Mouse (Mus musculus) midbrain, embryonic 15.5 days (tissue): Measurements from ENCODE around the gene Tubgcp6. TPM values are rescaled to one million over a fixed set of nuclear protein-coding genes. Genes with fewer than 3 reads are reported as not detected.

ENCODE experiments used
- ATAC-seq: fragments of 200-750 bp; cut with Nextera tagmentation; replicated peaks from 2 replicates; pipeline ENCODE4 v1.8.0; 2017; ENCODE audit warnings: moderate TSS enrichment
- H3K27ac ChIP-seq: fragments of 300-500 bp; sonication (generic); 2 replicates; pipeline ENCODE4 v1.5.1; 2015; ENCODE audit warnings: mild to moderate bottlenecking, inconsistent platforms
- H3K27me3 ChIP-seq: fragments of 300-500 bp; sonication (generic); replicated peaks from 2 replicates; pipeline ENCODE4 v1.6.1; 2015; ENCODE audit warnings: inconsistent platforms
- H3K36me3 ChIP-seq: fragments of 300-500 bp; sonication (generic); replicated peaks from 2 replicates; pipeline ENCODE4 v1.6.1; 2015; ENCODE audit warnings: inconsistent platforms
- H3K4me1 ChIP-seq: fragments of 300-500 bp; sonication (generic); 2 replicates; pipeline ENCODE4 v1.6.1; 2015; ENCODE audit warnings: inconsistent platforms
- H3K4me2 ChIP-seq: fragments of 300-500 bp; sonication (generic); 2 replicates; pipeline ENCODE4 v1.6.1; 2015; ENCODE audit warnings: inconsistent platforms, mild to moderate bottlenecking, moderate library complexity
- H3K4me3 ChIP-seq: fragments of 300-500 bp; sonication (generic); 2 replicates; pipeline ENCODE4 v1.5.1; 2015; ENCODE audit warnings: mild to moderate bottlenecking, inconsistent platforms
- H3K9ac ChIP-seq: fragments of 300-500 bp; sonication (generic); 2 replicates; pipeline ENCODE4 v1.6.1; 2015; ENCODE audit warnings: mild to moderate bottlenecking, inconsistent platforms
- H3K9me3 ChIP-seq: fragments of 300-500 bp; sonication (generic); 2 replicates; pipeline ENCODE4 v1.6.1; 2016; ENCODE audit warnings: inconsistent platforms
- WGBS: fragments of 180-500 bp; shearing (Covaris S2); methylation state at CpG from one replicate; pipeline ENCODE4 v1.1.7; 2015; ENCODE audit warnings: mixed read lengths; 5-methylcytosine and 5-hydroxymethylcytosine counted together
- polyA plus RNA-seq: library from polyadenylated mRNA; unstranded; fragments of >200 nt; fragmentation: Nextera tagmentation; extraction: Ambion mirVana; gene quantifications from 2 replicates; pipeline ENCODE4 v1.2.1, GENCODE M21; 2015

Tubgcp6 gene
- polyA plus RNA-seq, 1 experiment from 2014 or later = 20.1 TPM

DNA sequence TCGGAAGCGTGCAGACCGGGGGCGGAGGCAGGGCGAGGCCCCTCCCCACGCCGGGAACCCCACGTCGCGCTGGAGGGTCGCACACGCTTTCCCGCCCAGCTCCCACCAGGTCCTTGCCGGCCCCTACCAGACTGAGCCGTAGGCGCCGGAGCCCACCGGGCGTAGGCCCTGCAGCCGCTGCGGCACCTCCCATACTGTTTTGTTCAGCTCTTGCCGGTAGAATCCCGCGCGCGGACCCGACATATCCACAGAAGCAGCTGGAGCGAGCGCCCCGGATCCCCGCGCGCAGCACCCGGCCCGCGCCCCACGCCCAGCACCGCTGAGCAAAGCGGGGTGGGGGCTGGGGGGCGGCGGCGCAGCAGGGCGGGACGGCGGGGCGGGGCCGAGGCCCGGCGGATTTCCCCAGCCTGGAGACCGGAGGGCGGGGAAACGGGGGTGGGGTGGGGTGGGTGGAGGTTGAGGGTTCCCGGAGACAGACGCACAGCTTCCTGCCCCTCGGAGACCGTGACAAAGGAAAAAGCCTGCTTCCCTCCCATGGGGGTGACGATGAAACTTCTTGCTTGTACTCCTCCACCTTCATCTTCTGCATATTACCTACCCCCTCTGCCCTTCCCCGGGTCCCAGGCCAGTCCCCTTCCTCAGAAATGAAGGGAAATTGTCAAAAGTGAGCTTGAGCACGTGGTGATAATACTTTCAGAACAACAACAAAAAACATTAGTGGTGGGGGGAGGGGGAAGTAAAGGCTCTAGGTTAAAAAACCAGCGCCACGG is 26.5 kb upstream of the Tubgcp6 start, which contains the start of gene Mapk11:
Mapk11 (minus strand) TSS at position 358 of the 770 bp plus-strand sequence.
- H3K9me3 ChIP-seq = no peaks in the 10 kb centered on the region
- peak; percentile 66 for ATAC-seq
- peak within 1 kb of the TSS; percentile 93 for H3K9ac ChIP-seq
- H3K27ac ChIP-seq = peak within 1 kb of the TSS; percentile 91
- H3K4me2 ChIP-seq = peak within 1 kb of the TSS; percentile 71
- H3K27me3 ChIP-seq = no peaks in the 10 kb centered on the region
- peaks cover 46% of the 10 kb centered on the region for H3K4me1 ChIP-seq
- WGBS = under 1% methylated on average over 54 of the region's 61 CpGs
- peaks cover 7% of the 10 kb centered on the region; the same call in 1 of the 2 replicates for H3K36me3 ChIP-seq
- peak within 1 kb of the TSS; percentile 89 for H3K4me3 ChIP-seq

DNA sequence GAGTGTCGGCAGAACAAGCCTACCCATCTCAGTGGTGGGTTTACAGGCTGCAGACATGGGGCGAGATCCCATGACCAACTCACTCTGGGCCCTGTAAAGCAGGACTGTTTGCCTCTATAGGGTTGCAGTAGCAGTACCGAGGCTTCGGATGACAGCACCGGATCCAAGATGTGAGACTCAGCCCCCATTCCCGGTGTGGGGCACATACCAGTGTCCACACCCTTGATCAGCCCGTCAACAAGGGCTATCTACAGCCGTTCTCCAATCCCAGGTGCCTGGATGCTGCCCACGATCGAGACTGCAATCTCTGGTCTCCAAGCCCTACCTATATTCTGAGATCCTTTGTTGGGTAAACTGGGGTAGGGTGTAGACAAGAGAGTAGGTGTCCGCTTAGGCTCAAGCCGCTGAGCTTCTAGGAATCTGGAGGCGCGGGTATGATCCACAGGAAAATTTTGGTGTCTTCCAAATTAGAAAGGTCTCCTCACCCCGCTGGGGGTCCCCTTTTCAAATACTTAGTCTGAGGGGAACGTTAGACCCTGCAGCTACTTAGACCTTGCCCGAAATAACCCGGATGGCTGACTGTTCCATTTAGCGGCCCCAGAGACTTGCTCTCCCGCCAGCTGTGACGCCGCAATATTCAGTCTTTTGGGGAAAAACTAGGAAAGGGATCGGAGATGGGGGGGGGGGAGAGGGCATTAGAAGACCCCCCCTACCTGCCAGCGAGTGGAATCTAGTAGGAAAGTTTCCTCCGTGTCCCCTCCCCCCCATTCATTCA is 25.8 kb upstream of the Tubgcp6 start:
- peak; percentile 2; the same call in 1 of the 2 replicates for ATAC-seq
- peaks cover 46% of the 10 kb centered on the region for H3K4me1 ChIP-seq
- H3K9ac ChIP-seq = peak overlapping the region; percentile 93
- H3K9me3 ChIP-seq = no peaks in the 10 kb centered on the region
- peaks cover 6% of the 10 kb centered on the region; the same call in 1 of the 2 replicates for H3K36me3 ChIP-seq
- peak overlapping the region; percentile 71 for H3K4me2 ChIP-seq
- no peaks in the 10 kb centered on the region for H3K27me3 ChIP-seq
- WGBS = 2% methylated on average over 25 of the region's 25 CpGs
- H3K27ac ChIP-seq = peak overlapping the region; percentile 91
- peak overlapping the region; percentile 89 for H3K4me3 ChIP-seq

DNA sequence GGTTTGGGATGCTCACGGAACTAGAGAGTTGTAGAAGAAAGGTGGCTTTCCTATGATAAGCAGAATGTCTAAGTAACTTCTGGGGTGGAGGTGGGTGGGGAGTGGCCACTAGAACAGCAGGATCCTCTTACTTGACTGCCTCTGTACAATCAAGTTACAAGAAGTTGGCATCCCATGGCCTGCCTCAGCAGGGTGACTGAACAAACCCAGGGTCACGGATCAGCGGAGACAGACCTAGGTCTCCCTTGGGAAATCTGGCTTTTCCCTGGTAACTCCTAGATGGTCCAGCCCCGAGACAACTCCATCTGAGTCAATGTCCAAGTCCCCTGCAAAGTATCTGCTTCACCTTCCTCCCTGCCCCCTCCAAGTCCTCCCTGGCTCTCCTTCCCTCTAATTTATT is 25.0 kb upstream of the Tubgcp6 start:
- H3K9me3 ChIP-seq = no peaks in the 10 kb centered on the region
- ATAC-seq = no peak
- H3K27me3 ChIP-seq = no peaks in the 10 kb centered on the region
- WGBS = 37% methylated on average over 4 of the region's 4 CpGs
- peak overlapping the region; percentile 93 for H3K9ac ChIP-seq
- H3K4me2 ChIP-seq = peak overlapping the region; percentile 71
- H3K36me3 ChIP-seq = 0 out of 2 replicates have a peak, but pooled peaks cover 4% of the 10 kb centered on the region
- peak overlapping the region; percentile 89 for H3K4me3 ChIP-seq
- H3K27ac ChIP-seq = 0 out of 2 replicates have a peak overlapping the region, but pooled peaks have one; percentile 91
- peaks cover 46% of the 10 kb centered on the region for H3K4me1 ChIP-seq

DNA sequence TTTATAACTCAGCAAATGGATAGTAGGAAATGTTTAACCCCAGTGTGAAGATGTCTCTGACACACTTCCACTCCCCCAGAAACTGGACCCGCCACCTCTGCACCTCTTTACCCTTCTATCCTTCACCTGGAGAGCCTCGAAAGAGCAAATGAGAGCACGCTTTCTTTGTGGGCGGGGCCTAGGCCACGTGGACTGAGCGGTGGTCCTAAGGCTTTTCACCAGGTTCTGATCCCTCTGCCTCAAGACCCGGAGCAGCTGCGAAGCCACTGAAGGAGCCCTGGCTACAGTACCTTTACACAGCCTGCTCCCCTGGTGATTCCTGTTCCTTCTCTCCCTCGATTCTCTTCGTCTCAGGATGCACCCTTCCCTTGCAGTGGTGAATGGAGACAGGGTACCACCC is 24.5 kb upstream of the Tubgcp6 start:
- peak overlapping the region; percentile 84 for H3K27ac ChIP-seq
- peak overlapping the region; percentile 89 for H3K4me3 ChIP-seq
- H3K27me3 ChIP-seq = no peaks in the 10 kb centered on the region
- peaks cover 44% of the 10 kb centered on the region for H3K4me1 ChIP-seq
- peak overlapping the region; percentile 71 for H3K4me2 ChIP-seq
- WGBS = 14% methylated on average over 10 of the region's 10 CpGs
- peak overlapping the region; percentile 93; the same call in 1 of the 2 replicates for H3K9ac ChIP-seq
- 0 out of 2 replicates have a peak, but pooled peaks cover 4% of the 10 kb centered on the region for H3K36me3 ChIP-seq
- H3K9me3 ChIP-seq = no peaks in the 10 kb centered on the region
- no peak for ATAC-seq

DNA sequence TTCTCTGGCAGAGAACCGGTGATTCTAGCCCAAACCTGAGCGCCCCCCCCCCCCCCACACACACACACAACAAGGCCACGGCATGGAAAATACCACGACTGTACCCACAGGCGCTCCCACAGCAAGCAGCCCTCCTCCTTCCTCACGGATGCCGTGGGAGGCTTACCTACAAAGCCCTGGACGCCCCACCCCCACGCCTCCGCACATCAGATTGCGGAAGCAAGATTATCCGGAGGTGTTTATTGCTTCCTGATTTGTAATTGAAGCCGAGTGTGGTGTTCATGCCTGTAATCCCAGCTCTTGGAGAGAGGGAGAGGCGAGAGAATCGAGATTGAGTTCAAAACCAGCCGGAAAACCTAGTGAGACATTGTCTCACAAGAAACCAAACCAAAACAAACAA is 24.1 kb upstream of the Tubgcp6 start:
- 0 out of 2 replicates have a peak, but pooled peaks cover 4% of the 10 kb centered on the region for H3K36me3 ChIP-seq
- 6% methylated on average over 16 of the region's 16 CpGs for WGBS
- no peaks in the 10 kb centered on the region for H3K27me3 ChIP-seq
- H3K27ac ChIP-seq = peak overlapping the region; percentile 84
- H3K9me3 ChIP-seq = no peaks in the 10 kb centered on the region
- H3K4me2 ChIP-seq = peak overlapping the region; percentile 71
- peak overlapping the region; percentile 89 for H3K4me3 ChIP-seq
- ATAC-seq = peak; percentile 7; the same call in 1 of the 2 replicates
- peak overlapping the region; percentile 64 for H3K9ac ChIP-seq
- H3K4me1 ChIP-seq = peaks cover 40% of the 10 kb centered on the region

DNA sequence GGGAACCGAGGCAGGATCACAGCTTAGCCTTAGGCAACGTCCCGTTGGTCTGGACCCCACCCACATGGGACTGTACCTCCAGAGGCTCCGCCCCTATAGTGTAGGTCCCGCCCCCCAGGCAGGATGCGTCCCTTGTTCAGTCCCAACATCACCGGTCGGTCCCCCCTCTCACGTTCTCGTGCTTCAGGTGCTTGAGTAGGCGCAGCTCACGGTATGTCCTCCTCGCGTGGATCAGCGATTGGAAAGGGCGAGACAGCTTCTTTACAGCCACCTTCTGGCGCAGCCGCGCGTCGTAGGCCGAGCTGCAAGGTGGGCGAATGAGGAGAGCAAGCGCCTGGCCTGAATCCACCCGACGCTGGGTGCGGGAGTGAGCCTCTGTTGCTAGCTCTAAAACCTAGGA is 23.6 kb upstream of the Tubgcp6 start:
- Histone ChIP-seq H3K4me2 (peak overlapping the region; percentile 71), H3K9me3 (no peaks in the 10 kb centered on the region), H3K27ac (peak overlapping the region; percentile 84), H3K4me1 (peaks cover 40% of the 10 kb centered on the region), H3K36me3 (0 out of 2 replicates have a peak, but pooled peaks cover 4% of the 10 kb centered on the region), H3K4me3 (peak overlapping the region; percentile 89), H3K27me3 (no peaks in the 10 kb centered on the region), H3K9ac (peak overlapping the region; percentile 64)
- ATAC-seq = peak; percentile 45
- 6% methylated on average over 27 of the region's 27 CpGs for WGBS

DNA sequence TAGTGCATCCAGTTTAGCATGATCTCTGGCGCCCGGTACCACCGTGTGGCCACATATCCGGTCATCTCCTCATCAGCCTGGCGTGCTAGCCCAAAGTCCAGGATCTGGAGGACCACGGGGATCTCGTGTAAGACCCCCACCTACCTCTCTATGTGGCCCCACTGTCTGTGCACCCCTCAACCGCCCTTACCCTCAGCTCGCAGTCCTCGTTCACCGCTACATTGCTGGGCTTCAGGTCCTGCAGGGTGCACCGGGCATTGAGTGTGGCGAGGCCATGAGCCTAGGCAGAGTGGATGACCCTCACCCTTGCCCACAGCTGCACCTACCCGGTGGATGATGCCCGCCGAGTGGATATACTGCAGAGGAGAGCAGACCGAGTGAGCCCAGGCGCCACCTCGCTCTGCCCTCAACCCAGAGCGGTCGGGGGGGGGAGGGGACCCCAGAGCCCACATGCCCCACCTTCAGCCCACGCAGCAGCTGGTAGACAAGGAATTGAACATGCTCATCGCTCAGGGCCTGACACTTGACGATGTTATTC is 23.0 kb upstream of the Tubgcp6 start:
- no peak overlapping the region for H3K27ac ChIP-seq
- H3K27me3 ChIP-seq = no peaks in the 10 kb centered on the region
- no peaks in the 10 kb centered on the region for H3K9me3 ChIP-seq
- 81% methylated on average over 24 of the region's 24 CpGs for WGBS
- H3K9ac ChIP-seq = peak overlapping the region; percentile 64; the same call in 1 of the 2 replicates
- ATAC-seq = no peak
- 0 out of 2 replicates have a peak, but pooled peaks cover 4% of the 10 kb centered on the region for H3K36me3 ChIP-seq
- peaks cover 40% of the 10 kb centered on the region for H3K4me1 ChIP-seq
- H3K4me2 ChIP-seq = peak overlapping the region; percentile 71
- peak overlapping the region; percentile 89 for H3K4me3 ChIP-seq

DNA sequence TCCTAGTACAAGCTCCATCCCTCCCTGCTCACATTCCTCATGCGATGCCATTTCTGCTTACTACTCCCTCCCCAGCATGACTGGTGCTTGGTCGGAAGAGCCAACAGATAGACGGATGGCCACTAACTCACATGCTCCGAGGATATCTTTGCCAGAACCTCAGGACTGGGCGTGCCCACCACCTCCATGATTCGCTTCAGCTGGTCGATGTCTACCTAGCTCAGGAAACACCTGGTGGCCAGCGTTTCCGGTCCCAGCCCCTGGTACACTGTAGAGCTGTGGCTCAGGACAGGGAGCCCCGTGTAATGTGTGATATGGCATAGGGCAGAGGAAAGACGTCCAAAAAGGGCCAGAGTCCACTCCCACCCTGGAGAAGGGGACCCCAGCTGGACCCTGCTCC is 22.1 kb upstream of the Tubgcp6 start:
- WGBS = 95% methylated on average over 11 of the region's 11 CpGs
- H3K9ac ChIP-seq = no peak overlapping the region
- H3K9me3 ChIP-seq = no peaks in the 10 kb centered on the region
- no peak overlapping the region for H3K4me2 ChIP-seq
- ATAC-seq = no peak
- no peak overlapping the region for H3K27ac ChIP-seq
- H3K4me1 ChIP-seq = peaks cover 42% of the 10 kb centered on the region
- H3K36me3 ChIP-seq = 0 out of 2 replicates have a peak, but pooled peaks cover 4% of the 10 kb centered on the region
- H3K4me3 ChIP-seq = no peak overlapping the region
- H3K27me3 ChIP-seq = no peaks in the 10 kb centered on the region

DNA sequence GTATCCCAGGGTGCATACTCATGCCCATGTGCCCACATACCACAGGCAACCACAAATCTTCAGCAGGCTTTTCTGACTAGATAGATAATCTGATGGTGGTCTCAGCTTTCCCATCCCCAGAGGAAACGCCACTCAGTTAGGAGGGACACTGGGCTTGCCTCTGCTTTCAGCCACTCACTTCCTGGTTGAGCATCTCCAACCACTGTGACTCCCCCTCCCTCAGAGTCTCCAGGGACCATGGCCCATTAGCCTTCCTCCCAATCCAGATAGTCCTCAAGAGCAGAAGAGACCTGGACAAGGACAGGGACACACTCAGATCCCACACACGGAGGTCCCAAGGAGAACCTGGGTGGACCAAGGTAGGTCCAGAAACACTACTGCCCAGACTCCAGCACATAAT is 20.2 kb upstream of the Tubgcp6 start:
- Histone ChIP-seq H3K4me2 (no peak overlapping the region), H3K4me3 (no peak overlapping the region), H3K9me3 (no peaks in the 10 kb centered on the region), H3K9ac (no peak overlapping the region), H3K36me3 (0 out of 2 replicates have a peak, but pooled peaks cover 4% of the 10 kb centered on the region), H3K27me3 (no peaks in the 10 kb centered on the region), H3K27ac (no peak overlapping the region), H3K4me1 (peaks cover 38% of the 10 kb centered on the region)
- no peak for ATAC-seq
- 84% methylated on average over 2 of the region's 2 CpGs for WGBS

DNA sequence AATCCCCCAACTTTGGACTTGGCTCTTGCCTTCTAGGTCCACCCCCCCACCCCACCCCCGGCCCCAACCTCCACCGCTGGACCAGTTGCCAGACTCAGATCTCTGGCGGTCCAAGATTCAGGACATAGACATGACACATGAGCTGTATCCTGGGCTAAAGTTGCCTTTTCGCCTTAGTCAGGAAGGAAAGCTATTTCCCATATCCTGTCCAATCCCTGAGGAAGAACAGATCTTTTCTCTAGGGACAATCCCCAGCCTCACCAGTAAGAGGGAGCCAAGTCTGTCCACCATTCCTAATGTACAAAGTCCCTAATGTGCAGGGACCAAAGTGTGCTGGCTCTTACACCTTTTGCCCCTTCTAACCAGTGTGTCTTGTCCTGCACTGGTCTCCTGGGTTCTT is 19.0 kb upstream of the Tubgcp6 start:
- WGBS = 77% methylated on average over 4 of the region's 4 CpGs
- no peaks in the 10 kb centered on the region for H3K27me3 ChIP-seq
- H3K9me3 ChIP-seq = no peaks in the 10 kb centered on the region
- H3K4me3 ChIP-seq = no peak overlapping the region
- no peak overlapping the region for H3K27ac ChIP-seq
- H3K9ac ChIP-seq = no peak overlapping the region
- no peak for ATAC-seq
- no peak overlapping the region for H3K4me2 ChIP-seq
- 0 out of 2 replicates have a peak, but pooled peaks cover 4% of the 10 kb centered on the region for H3K36me3 ChIP-seq
- peaks cover 26% of the 10 kb centered on the region for H3K4me1 ChIP-seq

DNA sequence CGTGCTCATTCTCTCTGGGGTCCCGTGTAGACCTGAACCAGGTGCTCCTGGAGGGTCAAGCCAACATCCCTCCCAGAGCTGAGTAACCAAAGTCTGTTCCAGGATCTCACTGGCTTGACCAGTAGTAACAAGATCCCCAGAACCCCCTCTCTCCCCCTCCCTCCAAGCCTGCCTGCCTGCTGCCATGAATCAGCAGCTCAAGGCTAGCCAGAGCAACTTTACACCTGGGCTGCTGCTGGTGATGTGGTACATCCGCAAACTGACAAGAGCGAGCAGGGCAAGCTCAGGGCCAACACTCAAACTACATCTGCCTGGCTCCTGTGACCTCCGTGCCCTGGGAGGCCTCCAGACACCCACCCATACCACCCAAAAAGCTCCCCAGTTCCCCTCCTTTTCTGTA is 18.5 kb upstream of the Tubgcp6 start:
- no peak overlapping the region for H3K27ac ChIP-seq
- no peak overlapping the region for H3K4me3 ChIP-seq
- ATAC-seq = no peak
- peak overlapping the region; percentile 99; the same call in 1 of the 2 replicates for H3K4me2 ChIP-seq
- no peaks in the 10 kb centered on the region for H3K9me3 ChIP-seq
- H3K4me1 ChIP-seq = peaks cover 22% of the 10 kb centered on the region
- 24% methylated on average over 5 of the region's 5 CpGs for WGBS
- H3K36me3 ChIP-seq = 0 out of 2 replicates have a peak, but pooled peaks cover 4% of the 10 kb centered on the region
- H3K27me3 ChIP-seq = no peaks in the 10 kb centered on the region
- no peak overlapping the region for H3K9ac ChIP-seq
